Mouse (Mus musculus) CH12.LX (cell line): ENCODE measurements at regions not wholly inside any gene's neighbourhood (a gene's known extent, or its start where the extent isn't known, plus 50 kb on each side); places are given as distances from the start of the nearest gene placed in this dataset.

ENCODE experiments used
- DNase-seq: peaks from one replicate; pipeline ENCODE4 v3.0.0-alpha.2; 2013; ENCODE audit errors: extremely low read depth
- H3K27ac ChIP-seq: 2 replicates; pipeline ENCODE4 v1.5.1; 2012; ENCODE audit warnings: low read depth, mild to moderate bottlenecking, control low read depth, moderate library complexity; ENCODE audit not compliant: insufficient read depth
- H3K27me3 ChIP-seq: replicated peaks from 2 replicates; pipeline ENCODE3; 2012; ENCODE audit warnings: inconsistent platforms
- H3K36me3 ChIP-seq, 2 experiments: replicated peaks in 1 of 2; 2 replicates each; pipeline versions ENCODE3 to v1.6.1; 2012; ENCODE audit warnings: inconsistent platforms in 1 of 2, low read length in 1 of 2, mild to moderate bottlenecking in 1 of 2, mixed read lengths in 1 of 2, moderate library complexity in 1 of 2; ENCODE audit not compliant: control insufficient read depth in 1 of 2, insufficient read depth in 1 of 2
- H3K4me1 ChIP-seq, 2 experiments: 2 replicates each; pipeline ENCODE4 v1.6.1; 2012; ENCODE audit warnings: inconsistent platforms in 1 of 2, moderate library complexity in 1 of 2; ENCODE audit not compliant: insufficient read depth in 2 of 2, control insufficient read depth in 1 of 2
- H3K4me2 ChIP-seq: 2 replicates; pipeline ENCODE4 v1.6.1; 2012; ENCODE audit warnings: low read depth, mild to moderate bottlenecking, control low read depth; ENCODE audit not compliant: poor library complexity, insufficient read depth, severe bottlenecking
- H3K4me3 ChIP-seq, 3 experiments: fragments of 150-350 bp in 1 of 3; sonication (generic) in 1 of 3; replicated peaks in 1 of 3; 2 replicates each; pipeline versions ENCODE3 to v1.5.1; 2011 to 2012; ENCODE audit warnings: low read depth in 2 of 3, low read length in 2 of 3, mild to moderate bottlenecking in 2 of 3, moderate library complexity in 2 of 3, control low read depth in 1 of 3, improper control_type of control experiment in 1 of 3, inconsistent platforms in 1 of 3, mixed read lengths in 1 of 3; ENCODE audit not compliant: poor library complexity in 1 of 3
- H3K79me2 ChIP-seq: replicated peaks from 2 replicates; pipeline ENCODE4 v1.6.1; 2012; ENCODE audit warnings: mild to moderate bottlenecking, moderate library complexity; ENCODE audit not compliant: control insufficient read depth, poor library complexity, insufficient read depth, severe bottlenecking; ENCODE audit errors: extremely low read depth
- H3K9ac ChIP-seq: 2 replicates; pipeline ENCODE4 v1.6.1; 2012; ENCODE audit warnings: low read depth, mild to moderate bottlenecking, control low read depth, moderate library complexity; ENCODE audit not compliant: insufficient read depth
- H3K9me3 ChIP-seq: replicated peaks from 2 replicates; pipeline ENCODE3; 2012; ENCODE audit warnings: low read length, inconsistent platforms, mixed read lengths
- CHD2 ChIP-seq: IDR thresholded peaks from 2 replicates; pipeline ENCODE4 v1.6.1; 2011; ENCODE audit warnings: low read length, improper control_type of control experiment
- EP300 ChIP-seq: IDR thresholded peaks from 2 replicates; pipeline ENCODE4 v1.6.1; 2011; ENCODE audit warnings: low read length, improper control_type of control experiment
- HCFC1 ChIP-seq: IDR thresholded peaks from 2 replicates; pipeline ENCODE4 v1.6.1; 2012; ENCODE audit warnings: low read depth, mild to moderate bottlenecking, inconsistent platforms, low read length, improper control_type of control experiment
- IRF4 ChIP-seq: IDR thresholded peaks from 2 replicates; pipeline ENCODE4 v1.6.1; 2014; ENCODE audit warnings: low read depth, mild to moderate bottlenecking, inconsistent platforms, low read length, improper control_type of control experiment
- JUN ChIP-seq: IDR thresholded peaks from 2 replicates; pipeline ENCODE4 v1.6.1; 2011; ENCODE audit warnings: low read depth, mild to moderate bottlenecking, low read length, improper control_type of control experiment, moderate library complexity; ENCODE audit not compliant: insufficient read depth
- JUND ChIP-seq: conservative IDR thresholded peaks from 2 replicates; pipeline ENCODE4 v1.6.1; 2011; ENCODE audit warnings: low read depth, low read length, improper control_type of control experiment
- MAZ ChIP-seq: IDR thresholded peaks from 2 replicates; pipeline ENCODE4 v1.6.1; 2012; ENCODE audit warnings: low read depth, mild to moderate bottlenecking, inconsistent platforms, low read length, improper control_type of control experiment, moderate library complexity
- MYC ChIP-seq: IDR thresholded peaks from 2 replicates; pipeline ENCODE4 v1.6.1; 2011; ENCODE audit warnings: low read depth, mild to moderate bottlenecking, improper control_type of control experiment, low read length
- NRF1 ChIP-seq: IDR thresholded peaks from 2 replicates; pipeline ENCODE4 v1.6.1; 2014; ENCODE audit warnings: low read depth, mild to moderate bottlenecking, inconsistent platforms, low read length, improper control_type of control experiment, moderate library complexity
- POLR2A ChIP-seq: IDR thresholded peaks from 2 replicates; pipeline ENCODE4 v1.6.1; 2011; ENCODE audit warnings: low read depth, mild to moderate bottlenecking, improper control_type of control experiment, low read length
- RAD21 ChIP-seq: IDR thresholded peaks from 2 replicates; pipeline ENCODE4 v1.6.1; 2011; ENCODE audit warnings: low read depth, mild to moderate bottlenecking, low read length, improper control_type of control experiment, moderate library complexity
- SIN3A ChIP-seq: IDR thresholded peaks from 2 replicates; pipeline ENCODE4 v1.6.1; 2012; ENCODE audit warnings: low read length, improper control_type of control experiment, inconsistent platforms
- TBP ChIP-seq: conservative IDR thresholded peaks from 2 replicates; pipeline ENCODE4 v1.6.1; 2011; ENCODE audit warnings: low read depth, low read length, improper control_type of control experiment
- UBTF ChIP-seq: IDR thresholded peaks from 2 replicates; pipeline ENCODE4 v1.6.1; 2012; ENCODE audit warnings: low read depth, mild to moderate bottlenecking, inconsistent platforms, low read length, improper control_type of control experiment, moderate library complexity
- ZC3H11A ChIP-seq: IDR thresholded peaks from 2 replicates; pipeline ENCODE4 v1.6.1; 2012; ENCODE audit warnings: low read depth, mild to moderate bottlenecking, inconsistent platforms, low read length, improper control_type of control experiment
- ZKSCAN1 ChIP-seq: IDR thresholded peaks from 2 replicates; pipeline ENCODE4 v1.6.1; 2012; ENCODE audit warnings: low read depth, inconsistent platforms, low read length, improper control_type of control experiment, borderline replicate concordance
- ZNF384 ChIP-seq: IDR thresholded peaks from 2 replicates; pipeline ENCODE4 v1.6.1; 2012; ENCODE audit warnings: low read depth, low read length, improper control_type of control experiment, inconsistent platforms
- dilution Hi-C: fragments of 300-500 bp; cut with MboI; formaldehyde crosslinking; loops from 2 replicates; pipeline ENCODE4 v1.14.3; 2020; ENCODE audit warnings: low sequenced_read_pairs; ENCODE audit not compliant: extremely low pct_unique_long_range_greater_than_20kb, extremely low pct_ligation_motif_present
- in situ Hi-C: fragments of 300-500 bp; cut with MboI; formaldehyde crosslinking; loops from 3 replicates; pipeline ENCODE4 v1.14.3; 2019; ENCODE audit warnings: low sequenced_read_pairs, low pct_ligation_motif_present, low pct_unique_long_range_greater_than_20kb, mixed read lengths

DNA sequence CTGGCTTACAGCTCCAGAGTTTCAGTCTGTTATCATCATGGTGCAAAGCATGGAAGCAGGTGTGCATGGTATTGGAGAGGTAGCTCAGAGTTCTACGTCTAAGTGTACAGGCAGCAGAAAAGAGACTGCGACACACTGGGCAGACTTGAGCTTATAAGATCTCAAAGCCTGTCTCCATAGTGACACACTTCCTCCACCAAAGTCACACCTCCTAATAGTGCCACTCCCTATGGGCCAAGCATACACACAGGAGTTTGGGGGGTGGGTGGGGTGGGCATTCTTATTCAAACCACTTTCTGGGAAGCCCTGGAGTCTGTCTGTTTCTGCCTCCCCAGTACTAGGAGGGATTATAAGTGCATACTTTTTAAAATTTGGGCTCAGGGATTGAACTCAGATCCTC is 219.5 kb upstream of the Prok2 start:
- dilution Hi-C loops (no loop called here), in situ Hi-C loops (no loop called here)
- no peak overlapping the region for H3K27ac ChIP-seq
- H3K27me3 ChIP-seq = no peaks in the 10 kb centered on the region
- no peaks in the 10 kb centered on the region for H3K36me3 ChIP-seq
- no peak overlapping the region for H3K4me2 ChIP-seq
- TF ChIP-seq RAD21 = no peak
- TF ChIP-seq SIN3A = no peak
- no peak for TF ChIP-seq MYC
- no peak for TF ChIP-seq UBTF
- no peak for TF ChIP-seq ZKSCAN1
- TF ChIP-seq MAZ = no peak
- TF ChIP-seq IRF4 = no peak
- no peak for TF ChIP-seq TBP
- peaks cover 6% of the 10 kb centered on the region for H3K9me3 ChIP-seq
- H3K9ac ChIP-seq = no peak overlapping the region
- no peak for DNase-seq
- peaks cover 3 to 31% of the 10 kb centered on the region in 2 experiments; a peak in 2 of 4 replicates for H3K4me1 ChIP-seq
- no peak overlapping the region for H3K4me3 ChIP-seq
- no peaks in the 10 kb centered on the region for H3K79me2 ChIP-seq

DNA sequence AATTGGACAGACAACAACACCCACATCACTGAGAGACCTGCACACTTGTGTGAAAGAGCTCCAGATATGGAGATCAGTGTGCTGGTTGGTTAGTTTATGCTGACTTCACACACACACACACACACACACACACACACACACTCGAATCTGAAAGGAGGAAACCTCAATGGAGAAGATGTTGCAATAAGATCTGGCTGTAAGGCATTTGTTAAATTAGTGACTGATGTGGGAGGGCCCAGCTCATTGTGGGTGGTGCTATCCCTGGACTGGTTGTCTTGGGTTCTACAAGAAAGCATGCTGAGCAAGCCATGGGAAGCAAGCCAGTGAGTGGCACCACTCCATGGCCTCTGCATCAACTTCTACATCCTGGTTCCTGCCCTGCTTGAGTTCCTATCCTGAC is 216.8 kb upstream of the Prok2 start:
- Histone ChIP-seq H3K79me2 (no peaks in the 10 kb centered on the region), H3K4me3 (no peak overlapping the region), H3K27me3 (no peaks in the 10 kb centered on the region), H3K9ac (no peak overlapping the region), H3K4me1 (peaks cover 3 to 17% of the 10 kb centered on the region in 2 experiments; a peak in 2 of 4 replicates), H3K27ac (no peak overlapping the region), H3K4me2 (no peak overlapping the region), H3K9me3 (no peaks in the 10 kb centered on the region), H3K36me3 (no peaks in the 10 kb centered on the region)
- DNase-seq = no peak
- in situ Hi-C loops = no loop called here
- TF ChIP-seq TBP (no peak), NRF1 (no peak), EP300 (no peak), ZNF384 (no peak), ZKSCAN1 (no peak), ZC3H11A (no peak), JUND (no peak), HCFC1 (no peak), POLR2A (no peak), JUN (no peak), RAD21 (no peak), CHD2 (no peak)
- dilution Hi-C loops = no loop called here
